Mouse (Mus musculus) stomach, postnatal 0 days (tissue): Measurements from ENCODE around the gene Map2k1.

Source experiments
- CTCF ChIP-seq: IDR thresholded peaks from 2 replicates; pipeline ENCODE4 v1.5.1; 2016; ENCODE audit warnings: antibody characterized with exemption, low read depth, mild to moderate bottlenecking, moderate library complexity
- EP300 ChIP-seq: optimal IDR thresholded peaks from 2 replicates; pipeline ENCODE3; 2016; ENCODE audit warnings: antibody characterized with exemption

DNA sequence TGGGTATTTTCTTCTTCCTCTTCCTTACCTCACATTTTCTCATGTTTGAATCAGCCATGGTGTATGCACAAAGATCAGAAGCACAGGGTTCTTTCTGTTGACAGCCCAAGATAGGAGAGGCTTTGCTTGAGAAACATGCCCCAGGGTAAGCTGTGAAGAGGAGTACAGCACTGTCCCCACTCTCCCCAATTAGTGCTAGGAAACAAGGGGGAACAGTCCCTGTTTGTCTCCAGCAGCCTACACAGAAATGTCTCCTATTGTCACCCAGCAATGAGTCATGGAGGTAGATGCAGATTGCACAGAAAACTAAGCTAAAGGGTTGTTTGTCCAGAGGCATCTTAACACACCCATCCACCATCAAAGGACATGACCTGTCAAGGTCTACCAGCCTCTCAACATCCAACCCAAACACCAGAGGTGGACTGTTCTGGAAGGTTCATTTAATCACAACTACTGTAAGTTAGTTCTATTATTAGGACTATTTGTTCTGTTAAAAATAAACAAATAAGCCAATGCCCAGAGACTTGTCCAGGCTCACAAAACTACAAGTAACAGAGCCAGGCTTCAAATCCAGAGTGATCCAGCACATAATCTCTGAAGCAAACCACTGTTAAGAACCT, 3.2 kb downstream of the Map2k1 start:
- TF ChIP-seq CTCF (no peak), EP300 (no peak)
